Mouse (Mus musculus) liver, adult 2 months (tissue): ENCODE results near the gene Paxip1. TPM values are rescaled to one million over a fixed set of nuclear protein-coding genes. Genes with fewer than 3 reads are reported as not detected.

Source experiments
- DNase-seq: peaks from one replicate; pipeline ENCODE4 v3.0.0-alpha.2; 2011; ENCODE audit warnings: low read depth, low spot score; ENCODE audit errors: extremely low read depth
- H3K27ac ChIP-seq: fragments of 200-500 bp; replicated peaks from 2 replicates; pipeline ENCODE4 v1.5.1; 2012; ENCODE audit warnings: low read depth, mild to moderate bottlenecking, control low read depth, inconsistent platforms, low read length; ENCODE audit not compliant: insufficient read depth
- H3K27me3 ChIP-seq: fragments of 200-500 bp; 2 replicates; pipeline ENCODE4 v1.6.1; 2012; ENCODE audit warnings: mild to moderate bottlenecking, moderate library complexity, low read length, inconsistent platforms; ENCODE audit not compliant: control insufficient read depth, insufficient read depth
- H3K36me3 ChIP-seq: fragments of 200-500 bp; 2 replicates; pipeline ENCODE4 v1.6.1; 2012; ENCODE audit warnings: low read length, inconsistent platforms; ENCODE audit not compliant: control insufficient read depth, insufficient read depth
- H3K4me1 ChIP-seq: fragments of 200-500 bp; 2 replicates; pipeline ENCODE4 v1.6.1; 2011; ENCODE audit warnings: low read length; ENCODE audit not compliant: control insufficient read depth, insufficient read depth
- H3K4me3 ChIP-seq: fragments of 200-500 bp; 2 replicates; pipeline ENCODE4 v1.5.1; 2011; ENCODE audit warnings: low read depth, mild to moderate bottlenecking, control low read depth, low read length, moderate library complexity; ENCODE audit not compliant: insufficient read depth
- H3K79me2 ChIP-seq: fragments of 200-500 bp; 2 replicates; pipeline ENCODE4 v1.6.1; 2012; ENCODE audit warnings: inconsistent platforms, mild to moderate bottlenecking, low read length, moderate library complexity; ENCODE audit not compliant: control insufficient read depth, insufficient read depth
- H3K9ac ChIP-seq: fragments of 200-500 bp; 2 replicates; pipeline ENCODE4 v1.6.1; 2012; ENCODE audit warnings: low read depth, mild to moderate bottlenecking, control low read depth, inconsistent platforms, low read length
- CTCF ChIP-seq: fragments of 200-500 bp; IDR thresholded peaks from 2 replicates; pipeline ENCODE4 v1.5.1; 2011; ENCODE audit warnings: low read depth, low read length, control low read depth
- POLR2A ChIP-seq: fragments of 200-500 bp; IDR thresholded peaks from 2 replicates; pipeline ENCODE4 v1.6.1; 2011; ENCODE audit warnings: low read length, control low read depth; ENCODE audit not compliant: insufficient read depth; ENCODE audit errors: extremely low read depth
- WGBS: fragments of 180-500 bp; shearing (Covaris S2); methylation state at CpG from one replicate; pipeline ENCODE4 v1.1.7; 2018; 5-methylcytosine and 5-hydroxymethylcytosine counted together
- polyA plus RNA-seq: library from polyadenylated mRNA; depleted of rRNA; stranded (reverse); fragments of >200 nt; gene quantifications from 2 replicates; pipeline ENCODE4 v1.2.3, GENCODE M21; 2012
- total RNA-seq: library from RNA; depleted of rRNA; stranded (reverse); fragments of >200 nt; gene quantifications from 2 replicates; pipeline ENCODE4 v1.2.3, GENCODE M21; 2014

Paxip1 gene
- total and polyA plus RNA-seq, 2 experiments: 8.0 to 12.4 TPM

- no peak overlapping the region for H3K27ac ChIP-seq
- no peaks in the 10 kb centered on the region for H3K27me3 ChIP-seq
- no peak for DNase-seq
- H3K9ac ChIP-seq: no peak overlapping the region
- no peaks in the 10 kb centered on the region for H3K36me3 ChIP-seq
- no peak for TF ChIP-seq POLR2A
- no peak for TF ChIP-seq CTCF
- 61% methylated on average over 3 of the region's 3 CpGs for WGBS
- H3K4me1 ChIP-seq: no peaks in the 10 kb centered on the region
- H3K79me2 ChIP-seq: no peaks in the 10 kb centered on the region
- no peak overlapping the region for H3K4me3 ChIP-seq
These were observed 27.6 kb upstream of the Paxip1 start for GRCm38 (mm10) chr5:27818840-27819672.

GRCm38 (mm10) chr5:27814282-27814681, 22.8 kb upstream of the Paxip1 start:
- no peak overlapping the region for H3K27ac ChIP-seq
- H3K27me3 ChIP-seq: no peaks in the 10 kb centered on the region
- H3K4me3 ChIP-seq: no peak overlapping the region
- TF ChIP-seq CTCF (no peak), POLR2A (no peak)
- H3K4me1 ChIP-seq: no peaks in the 10 kb centered on the region
- no peak for DNase-seq
- no peaks in the 10 kb centered on the region for H3K79me2 ChIP-seq
- H3K9ac ChIP-seq: no peak overlapping the region
- no peaks in the 10 kb centered on the region for H3K36me3 ChIP-seq
- 79% methylated on average over 2 of the region's 2 CpGs for WGBS

DNA sequence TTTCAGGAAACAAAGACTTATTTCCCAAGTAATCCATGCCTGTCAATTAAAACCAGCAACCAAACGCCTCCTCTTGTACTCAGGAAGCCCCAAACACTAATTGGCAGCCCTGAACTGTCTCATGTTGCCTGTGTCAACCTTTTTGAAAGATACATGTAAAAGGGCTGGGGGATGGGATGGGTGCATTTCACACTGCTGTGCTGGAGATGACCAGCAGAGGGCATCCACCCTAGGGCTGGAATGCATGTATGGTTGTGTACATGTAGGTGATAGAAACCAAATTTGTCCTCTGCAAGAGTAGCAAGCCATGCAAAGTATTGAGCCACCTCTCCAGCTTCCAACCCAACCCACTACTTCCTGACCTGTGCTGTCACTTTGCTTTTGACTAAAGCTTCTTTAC, 2.4 kb upstream of the Paxip1 start:
- Histone ChIP-seq H3K27me3 (no peaks in the 10 kb centered on the region), H3K36me3 (no peaks in the 10 kb centered on the region), H3K9ac (no peak overlapping the region), H3K4me3 (no peak overlapping the region), H3K79me2 (peaks cover 2% of the 10 kb centered on the region; the same call in 1 of the 2 replicates), H3K27ac (no peak overlapping the region), H3K4me1 (peaks cover 7% of the 10 kb centered on the region)
- TF ChIP-seq POLR2A (no peak), CTCF (peak; percentile 88)
- 11% methylated on average over 1 of the region's 1 CpGs for whole genome bisulfite sequencing
- DNase-seq: peak; percentile 57

DNA sequence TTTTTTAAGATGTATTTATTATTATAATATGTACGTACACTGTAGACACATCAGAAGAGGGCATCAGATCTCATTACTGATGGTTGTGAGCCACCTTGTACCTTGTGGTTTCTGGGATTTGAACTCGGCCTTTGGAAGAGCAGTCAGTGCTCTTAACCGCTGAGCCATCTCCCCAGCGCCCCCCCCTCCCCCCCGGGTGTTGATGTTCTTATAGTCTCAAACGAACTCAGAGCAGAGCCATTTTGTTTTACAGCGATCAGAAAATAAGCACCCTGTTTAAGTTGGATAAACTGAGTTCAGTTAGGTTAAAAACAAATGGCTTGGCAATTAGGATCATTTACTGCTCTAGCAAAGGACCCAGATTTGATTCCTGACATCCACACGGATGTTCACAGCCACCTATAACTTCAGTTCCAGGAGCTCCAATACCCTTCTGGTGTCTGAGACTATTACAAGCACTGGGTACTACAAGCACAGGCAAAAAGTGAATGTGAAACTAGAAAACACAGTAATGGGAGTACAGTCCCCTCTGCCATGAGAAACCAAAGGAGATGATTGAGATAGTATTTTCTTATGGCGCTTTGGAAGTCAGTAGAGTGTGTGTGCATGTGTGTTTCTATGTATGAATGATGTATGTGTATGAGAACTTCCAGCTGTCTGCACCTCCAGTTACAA, 1.2 kb upstream of the Paxip1 start:
- H3K27me3 ChIP-seq: no peaks in the 10 kb centered on the region
- peaks cover 1% of the 10 kb centered on the region; the same call in 1 of the 2 replicates for H3K36me3 ChIP-seq
- 65% methylated on average over 9 of the region's 9 CpGs for WGBS
- no peak overlapping the region for H3K9ac ChIP-seq
- TF ChIP-seq CTCF (no peak), POLR2A (no peak)
- DNase-seq: no peak
- no peak overlapping the region for H3K4me3 ChIP-seq
- peaks cover 7% of the 10 kb centered on the region for H3K4me1 ChIP-seq
- H3K79me2 ChIP-seq: peaks cover 2% of the 10 kb centered on the region; the same call in 1 of the 2 replicates
- H3K27ac ChIP-seq: no peak overlapping the region

DNA sequence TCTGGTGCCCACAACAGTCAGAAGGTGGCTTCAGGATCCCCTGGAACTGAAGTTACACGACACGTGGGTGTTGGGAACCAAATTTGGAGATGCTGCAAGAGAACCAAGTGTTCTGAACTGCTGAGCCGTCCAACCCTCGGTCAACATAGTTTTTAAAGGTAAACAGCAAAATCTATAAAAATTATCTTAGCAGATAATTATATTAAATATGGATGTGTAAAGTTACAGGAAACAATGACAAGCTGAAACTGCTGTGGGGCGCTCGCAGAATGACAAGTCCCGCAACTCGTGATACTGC, 631 bp upstream of the Paxip1 start:
- WGBS: 20% methylated on average over 8 of the region's 8 CpGs
- H3K9ac ChIP-seq: peak overlapping the region; percentile 88
- peaks cover 5% of the 10 kb centered on the region; the same call in 1 of the 2 replicates for H3K36me3 ChIP-seq
- peaks cover 7% of the 10 kb centered on the region for H3K4me1 ChIP-seq
- no peak for DNase-seq
- peaks cover 2% of the 10 kb centered on the region; the same call in 1 of the 2 replicates for H3K79me2 ChIP-seq
- H3K27ac ChIP-seq: peak overlapping the region; percentile 90
- H3K4me3 ChIP-seq: peak overlapping the region; percentile 80
- H3K27me3 ChIP-seq: no peaks in the 10 kb centered on the region
- TF ChIP-seq POLR2A (no peak), CTCF (no peak)
